Mouse (Mus musculus) heart, adult 11 months (tissue): ENCODE data around the gene Cyp2d22.

Experiments
- DNase-seq: peaks from one replicate; pipeline ENCODE4 v3.0.0; 2022

Gene Cyp2d22

GRCm38 (mm10) chr15:82376393-82377138 is 3.5 kb downstream of the Cyp2d22 start:
- DNase-seq, result peak; percentile 99

- DNase-seq, result peak; percentile 90
Observed at GRCm38 (mm10) chr15:82375855-82376254, 4.2 kb downstream of the Cyp2d22 start.

GRCm38 (mm10) chr15:82374437-82374836 is 5.6 kb downstream of the Cyp2d22 start:
- peak; percentile 90 for DNase-seq

- peak; percentile 89 for DNase-seq
Observed at GRCm38 (mm10) chr15:82372991-82373390, 7.1 kb downstream of the Cyp2d22 start.

DNA sequence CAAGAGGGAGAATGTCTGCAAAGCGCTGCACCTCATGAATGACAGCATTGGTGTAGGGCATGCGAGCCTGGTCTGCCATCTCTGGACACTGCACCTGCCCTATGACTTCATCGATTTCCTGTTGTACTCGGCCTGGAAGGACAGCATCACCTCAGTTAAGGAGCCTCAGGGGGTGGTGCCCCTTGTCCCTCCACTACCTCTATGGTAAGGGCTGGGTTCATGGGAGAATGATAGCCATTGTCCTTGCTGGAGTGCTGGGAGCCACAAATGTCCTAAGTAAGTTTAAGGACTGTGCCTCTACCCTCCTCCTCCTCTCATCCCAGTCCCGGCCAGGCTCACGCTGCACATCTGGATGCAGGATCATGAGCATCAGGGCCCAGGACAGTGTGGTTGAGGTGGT is 7.6 kb downstream of the Cyp2d22 start:
- DNase-seq, result peak; percentile 82

GRCm38 (mm10) chr15:82368851-82369250 is 11.2 kb downstream of the Cyp2d22 start:
- peak; percentile 76 for DNase-seq

DNA sequence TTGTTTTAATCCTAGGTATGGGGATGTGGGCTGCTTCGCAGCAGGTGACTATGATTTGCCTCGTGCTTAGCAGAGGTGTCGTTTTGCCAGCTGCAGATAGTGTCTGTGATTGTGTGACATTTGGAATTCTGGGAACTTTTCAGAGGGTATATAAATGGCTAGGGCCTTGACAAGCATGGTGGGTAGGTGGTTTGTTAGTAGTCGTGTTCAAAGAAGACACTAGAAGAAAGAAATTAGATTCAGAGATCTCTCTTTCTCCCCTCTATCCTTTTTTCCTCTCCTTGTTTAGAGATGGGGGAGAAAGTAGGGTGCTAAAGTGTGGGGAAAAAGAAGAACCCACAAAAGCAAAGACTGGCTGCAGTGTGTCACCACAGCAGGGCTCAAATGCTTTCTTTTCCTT is 11.9 kb downstream of the Cyp2d22 start:
- peak; percentile 51 for DNase-seq

GRCm38 (mm10) chr15:82364561-82364960 is 15.5 kb downstream of the Cyp2d22 start:
- DNase-seq, result peak; percentile 91

DNA sequence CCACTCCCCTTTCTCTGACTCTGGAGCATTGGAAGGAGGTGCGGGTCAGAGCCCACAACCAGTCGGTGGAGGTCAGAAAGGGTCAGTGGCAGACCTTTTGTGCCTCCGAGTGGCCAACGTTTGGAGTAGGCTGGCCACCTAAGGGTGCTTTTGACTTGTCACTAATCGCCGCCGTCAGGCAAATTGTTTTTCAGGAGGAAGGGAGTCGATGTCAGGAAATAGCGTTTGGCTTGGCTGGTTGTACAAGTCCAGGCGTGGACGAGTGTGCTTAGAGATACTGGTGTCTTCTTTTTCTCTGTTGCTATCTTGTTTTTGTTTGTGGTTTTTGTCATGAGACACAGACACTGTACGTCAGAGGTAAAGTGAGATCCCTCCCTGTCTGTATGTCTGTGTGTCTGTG is 16.3 kb downstream of the Cyp2d22 start:
- peak; percentile 63 for DNase-seq

GRCm38 (mm10) chr15:82362234-82362633 is 17.8 kb downstream of the Cyp2d22 start:
- DNase-seq, result peak; percentile 93

GRCm38 (mm10) chr15:82361459-82362018 is 18.5 kb downstream of the Cyp2d22 start:
- peak; percentile 96 for DNase-seq

DNA sequence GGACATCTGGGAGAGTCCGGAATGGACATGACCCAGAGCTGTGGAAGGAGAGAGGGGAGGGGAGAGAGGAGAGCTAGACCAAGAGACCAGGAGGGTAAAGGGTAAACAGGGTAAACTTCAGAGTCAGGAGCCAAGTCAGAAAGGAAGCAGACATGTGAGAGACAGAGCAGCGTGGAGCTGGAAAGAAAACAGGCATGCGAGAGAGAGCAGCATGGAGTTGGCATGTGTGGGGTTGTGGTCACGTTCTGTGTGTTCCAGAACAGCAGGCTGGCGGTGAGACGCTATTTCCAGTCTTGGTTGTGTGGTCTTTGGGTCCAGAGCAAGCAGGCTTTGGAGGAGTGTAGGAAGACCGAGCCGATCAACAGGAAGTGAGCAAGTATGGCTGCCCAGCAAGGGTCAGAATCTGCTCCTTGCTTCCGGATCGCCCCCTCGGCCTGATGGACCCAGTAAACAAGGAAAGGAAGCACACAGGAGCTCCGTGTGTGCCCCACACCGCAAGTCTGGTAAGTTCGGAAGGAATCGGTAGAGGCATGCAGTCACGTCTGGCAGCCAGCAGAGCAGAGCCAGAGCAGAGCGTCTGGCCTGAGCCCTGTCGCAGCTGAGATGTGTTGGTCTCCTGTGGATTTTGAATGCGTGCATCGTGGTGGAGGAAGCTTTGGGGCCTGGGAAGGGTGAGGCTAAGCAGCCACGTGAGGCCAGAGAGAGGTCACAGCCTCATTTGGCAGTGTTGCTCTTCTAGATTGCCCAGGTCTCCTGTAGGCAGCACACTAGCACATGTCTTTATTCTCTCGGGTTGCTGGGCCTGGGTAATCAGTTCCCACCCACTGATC is 21.4 kb downstream of the Cyp2d22 start:
- DNase-seq, result peak; percentile 96

- DNase-seq, result peak; percentile 100
Observed at GRCm38 (mm10) chr15:82354126-82354945, 25.7 kb downstream of the Cyp2d22 start, which contains the start of gene Ndufa6. Gene Ndufa6, minus strand, starts transcription at chr15:82354322.

DNA sequence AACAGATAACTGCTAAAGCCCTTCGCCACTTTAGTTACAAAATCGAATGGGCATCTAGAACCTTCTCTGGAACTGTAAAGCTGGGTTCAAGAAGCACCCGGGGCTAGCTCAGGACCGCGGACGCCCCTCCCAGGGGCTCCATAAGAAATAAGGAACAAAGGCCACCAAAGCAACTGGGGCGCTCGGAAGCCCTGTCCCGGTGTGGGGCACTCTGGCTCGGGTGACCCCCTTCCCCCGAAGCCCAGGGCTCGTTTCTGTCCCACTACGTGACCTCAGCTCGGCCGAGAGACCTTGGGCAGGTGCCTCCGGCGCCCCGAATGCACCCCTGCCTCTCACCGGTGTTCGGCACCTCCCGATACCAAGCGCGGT is 26.3 kb downstream of the Cyp2d22 start:
- DNase-seq, result no peak

DNA sequence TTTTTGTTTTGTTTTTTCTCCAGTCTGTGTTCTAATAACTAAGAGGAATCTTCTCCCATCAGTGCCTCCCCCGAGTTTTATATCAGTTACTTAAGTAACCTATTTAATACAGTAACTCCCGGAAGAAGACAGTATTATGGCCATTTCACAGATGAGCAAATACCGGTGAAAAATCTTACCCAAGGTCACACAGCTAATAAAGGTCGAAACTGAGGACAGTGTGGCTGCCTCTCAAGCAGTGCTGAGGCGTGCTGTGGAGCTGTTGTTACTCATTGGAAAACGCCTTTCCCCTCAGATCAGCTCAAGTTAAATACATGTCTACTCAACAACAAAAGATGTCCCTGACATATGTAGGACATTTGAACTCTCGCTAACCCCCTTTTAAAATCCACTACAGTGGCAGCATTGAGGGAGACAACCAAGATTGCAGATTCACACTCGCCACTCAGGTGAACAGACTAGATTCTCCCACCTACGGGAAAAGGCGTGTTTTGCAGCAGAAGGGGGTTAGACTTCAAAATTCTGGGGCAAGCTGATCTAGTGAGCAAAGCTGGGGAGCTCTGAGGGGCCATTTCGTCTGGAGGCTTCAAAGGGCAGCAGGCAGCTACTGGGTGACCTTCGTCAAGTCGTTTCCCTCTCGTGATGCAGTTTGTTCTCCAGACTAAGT is 26.8 kb downstream of the Cyp2d22 start:
- peak; percentile 94 for DNase-seq

DNA sequence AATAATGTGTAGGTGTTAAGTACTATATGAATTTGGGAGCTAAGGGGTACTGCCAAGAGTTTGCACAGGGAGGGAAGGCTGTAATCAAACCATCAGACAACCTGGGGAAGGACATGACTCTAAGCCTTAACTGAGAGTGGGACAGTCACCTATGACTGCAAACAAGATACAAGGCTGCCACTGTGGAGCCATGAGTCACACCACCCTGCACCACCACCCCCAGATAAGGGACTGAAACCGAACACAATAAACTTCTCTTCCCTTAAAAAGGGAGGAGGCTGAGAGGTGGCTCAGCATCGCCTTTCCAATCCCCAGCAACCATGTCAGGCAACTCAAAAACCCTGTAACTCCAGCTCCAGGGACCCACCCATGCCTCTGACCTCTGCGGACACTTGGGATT is 28.6 kb downstream of the Cyp2d22 start:
- DNase-seq, result no peak

DNA sequence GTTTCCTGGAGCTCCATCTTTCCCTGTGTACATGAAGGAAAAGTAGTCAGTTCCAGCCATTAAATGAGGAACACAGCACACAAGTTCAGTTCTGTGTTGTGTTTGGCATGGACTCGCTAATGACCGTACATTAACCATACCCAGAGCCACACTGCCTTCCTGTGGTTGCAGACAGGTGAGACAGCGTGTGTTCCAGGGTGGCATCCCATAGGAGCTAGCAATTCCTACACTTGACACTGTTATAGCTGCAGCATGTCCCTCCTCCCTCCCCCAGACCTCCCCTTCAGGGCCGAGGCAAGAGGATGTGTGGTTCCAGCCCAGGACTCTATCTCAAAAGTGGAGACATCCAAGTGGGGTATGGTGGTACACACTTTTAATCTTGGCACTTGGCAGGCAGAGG is 29.7 kb downstream of the Cyp2d22 start:
- no peak for DNase-seq

GRCm38 (mm10) chr15:82348999-82349341 is 31.1 kb downstream of the Cyp2d22 start:
- no peak for DNase-seq

DNA sequence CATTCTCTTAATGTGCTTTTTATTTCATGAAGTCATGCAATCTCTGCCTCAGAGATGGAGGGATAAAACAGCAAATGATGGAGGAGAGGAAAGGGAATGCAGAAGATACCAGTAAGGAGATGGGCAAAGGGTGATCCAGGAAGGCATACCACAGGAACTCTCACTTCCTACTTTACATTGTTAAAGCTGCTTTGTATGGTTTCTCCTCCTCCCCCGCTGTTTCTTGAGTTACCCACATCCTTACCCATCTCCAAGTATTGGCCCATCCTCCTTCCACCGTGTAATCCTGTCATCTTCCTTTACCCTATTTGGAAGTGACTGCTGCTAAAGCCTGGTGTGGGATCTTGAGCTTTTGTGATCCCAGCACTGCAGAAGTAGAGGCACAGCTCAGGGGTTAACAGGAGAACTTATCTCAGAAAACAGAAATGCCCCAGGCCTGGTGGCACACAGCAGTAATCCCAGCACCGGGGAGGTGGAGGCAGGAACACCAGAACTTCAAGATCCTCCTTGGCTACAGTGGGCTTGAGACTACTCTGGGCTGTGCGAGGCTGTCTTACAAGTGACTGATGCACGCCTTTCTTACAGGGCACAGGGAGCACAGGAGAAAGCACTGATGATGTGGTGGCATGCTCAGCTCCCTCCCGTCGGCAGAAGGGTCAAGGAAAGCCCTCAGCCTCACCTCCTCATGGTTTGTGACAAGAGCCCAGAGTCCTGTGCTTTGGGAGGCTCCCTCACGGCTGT is 31.6 kb downstream of the Cyp2d22 start:
- DNase-seq, result no peak

GRCm38 (mm10) chr15:82347852-82348251 is 32.2 kb downstream of the Cyp2d22 start:
- no peak for DNase-seq

DNA sequence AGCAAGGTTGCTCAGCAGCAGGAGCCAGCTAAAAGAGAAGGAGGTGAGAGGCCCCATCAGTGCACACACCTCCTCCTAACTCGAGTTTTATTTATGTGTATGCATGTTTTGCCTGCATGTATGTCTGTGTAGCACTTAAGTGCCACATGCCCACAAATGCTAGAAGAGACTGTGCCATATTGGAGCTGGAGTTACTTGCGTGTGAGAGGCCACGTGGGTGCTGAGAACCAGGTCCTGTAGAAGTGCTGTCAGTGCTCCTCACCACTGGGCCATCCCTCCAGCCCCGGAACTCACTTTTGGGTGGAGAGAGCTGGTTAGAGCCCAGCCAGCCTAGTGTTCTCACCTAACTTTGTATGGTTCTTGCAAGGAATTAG is 32.8 kb downstream of the Cyp2d22 start:
- no peak for DNase-seq
